Mouse (Mus musculus) embryonic facial prominence, embryonic 13.5 days (tissue): ENCODE data around the gene Gbp5. TPM values are rescaled to one million over a fixed set of nuclear protein-coding genes. Genes with fewer than 3 reads are reported as not detected.

Experiments used
- polyA plus RNA-seq: library from polyadenylated mRNA; unstranded; fragments of >200 nt; fragmentation: Nextera tagmentation; extraction: Ambion mirVana; gene quantifications from 2 replicates; pipeline ENCODE4 v1.2.1, GENCODE M21; 2015

The Gbp5 gene
- polyA plus RNA-seq, 1 experiment from 2014 or later: 0.07 TPM

Other genes starting within 250 kb of the Gbp5 start
- gene Pdlim5, start 98.3 kb upstream of the Gbp5 start, polyA plus RNA-seq: 17.6 and 19.8 TPM in 2 replicates
- 1.7 and 1.8 TPM in 2 replicates for gene Gbp7, start 36.4 kb downstream of the Gbp5 start, polyA plus RNA-seq
- 0.70 and 1.3 TPM in 2 replicates for gene Gbp3, start 66.0 kb downstream of the Gbp5 start, polyA plus RNA-seq
- not detected in 2 replicates for gene Gbp2b, start 100.9 kb downstream of the Gbp5 start, polyA plus RNA-seq
- gene Gbp2, start 126.6 kb downstream of the Gbp5 start, polyA plus RNA-seq: 0.26 and 0.28 TPM in 2 replicates
- gene Kyat3, start 207.1 kb downstream of the Gbp5 start, polyA plus RNA-seq: 19.5 and 22.4 TPM in 2 replicates